Comparison of ENCODE assay signal across 16 mouse cellular contexts in genomic region chr13:45690426-45690825, GRCm38 (mm10).
DNase-seq lines count a peak whose midpoint lies in the region; ATAC-seq and TF ChIP-seq lines count a peak whose summit lies in the region.
"Had no signal": no experiment of that assay in that cellular context is flagged by ENCODE, and none has a peak within 500 bp of the region (broad histone marks: within the 10 kb centered on the region; RNA-seq: fewer than 3 reads in every experiment).

No protein-coding gene starts in this region.

- TF ChIP-seq CTCF in kidney, adult 2 months (conservative IDR thresholded peaks at IDR 0.05; ENCODE audit: insufficient read depth, insufficient read length, low read depth, low read length): no peak
- no peak for TF ChIP-seq CTCF in midbrain, postnatal 0 days (IDR thresholded peaks at IDR 0.05)

- no peaks in the 10 kb centered on the region for H3K36me3 ChIP-seq in kidney, adult 2 months (ENCODE audit: control insufficient read depth, insufficient read depth, low read length)
- no peaks in the 10 kb centered on the region for H3K36me3 ChIP-seq in midbrain, postnatal 0 days (ENCODE audit: insufficient read depth, low read length)
- H3K36me3 ChIP-seq in kidney, embryonic 15.5 days: no peaks in the 10 kb centered on the region
- H3K36me3 ChIP-seq: limb, embryonic 10.5 days; midbrain, embryonic 12.5 days had no signal

- no peak for ATAC-seq in midbrain, postnatal 0 days (ENCODE audit: low FRiP score)
- ATAC-seq in kidney, embryonic 15.5 days (replicated peaks; ENCODE audit: low FRiP score): no peak

- no peak overlapping the region for H3K4me3 ChIP-seq in kidney, adult 2 months (ENCODE audit: insufficient read depth, low read depth, low read length)
- H3K4me3 ChIP-seq in midbrain, postnatal 0 days (ENCODE audit: low read depth, low read length): no peak overlapping the region
- H3K4me3 ChIP-seq in kidney, embryonic 15.5 days (replicated peaks): no peak overlapping the region
- H3K4me3 ChIP-seq: limb, embryonic 10.5 days; midbrain, embryonic 12.5 days had no signal

- WGBS in kidney, adult 2 months: 75% methylated on average over 1 of the region's 1 CpGs
- 71% methylated on average over 1 of the region's 1 CpGs for WGBS in midbrain, postnatal 0 days
- WGBS in kidney, embryonic 15.5 days: 70% methylated on average over 1 of the region's 1 CpGs

- DNase-seq in adrenal gland, postnatal 14 days: peak; percentile 32
- no peak for DNase-seq in adrenal gland, postnatal 10 days
- DNase-seq in kidney, adult 2 months: peak; percentile 17
- no peak for DNase-seq in kidney, adult 8-10 months
- DNase-seq in cerebellum, adult 9-11 months: peak; percentile 68
- peak; percentile 22 to 36 for DNase-seq in layer of hippocampus, postnatal 10 days (ENCODE audit: low spot score in 2 of 2)
- no peak for DNase-seq in midbrain, postnatal 0 days (ENCODE audit: low spot score)
- DNase-seq: adrenal gland, adult 2 months; kidney, adult 9 months; lung, postnatal 10 days; thymus, postnatal 4 days had no signal

- H3K9ac ChIP-seq in midbrain, postnatal 0 days (replicated peaks; ENCODE audit: low read length, poor library complexity, severe bottlenecking): no peak overlapping the region
- no peak overlapping the region for H3K9ac ChIP-seq in kidney, embryonic 15.5 days
- H3K9ac ChIP-seq: hindbrain, embryonic 14.5 days; liver, embryonic 14.5 days; midbrain, embryonic 12.5 days had no signal

- H3K27ac ChIP-seq in kidney, adult 2 months (ENCODE audit: insufficient read depth, low read depth, low read length): no peak overlapping the region
- no peak overlapping the region for H3K27ac ChIP-seq in midbrain, postnatal 0 days (ENCODE audit: low read depth, low read length)
- no peak overlapping the region for H3K27ac ChIP-seq in kidney, embryonic 15.5 days
- H3K27ac ChIP-seq: hindbrain, embryonic 14.5 days; limb, embryonic 10.5 days; liver, embryonic 14.5 days; midbrain, embryonic 12.5 days had no signal

- peaks cover 26% of the 10 kb centered on the region; the same call in 1 of the 2 replicates for H3K4me1 ChIP-seq in kidney, adult 2 months (ENCODE audit: control insufficient read depth, insufficient read depth, low read length)
- peaks cover 3% of the 10 kb centered on the region; the same call in 1 of the 2 replicates for H3K4me1 ChIP-seq in midbrain, postnatal 0 days (ENCODE audit: insufficient read depth, low read length)
- peaks cover 36% of the 10 kb centered on the region for H3K4me1 ChIP-seq in kidney, embryonic 15.5 days

- no peak for TF ChIP-seq POLR2A in kidney, adult 2 months (IDR thresholded peaks at IDR 0.05; ENCODE audit: low read depth, low read length)

- no peaks in the 10 kb centered on the region for H3K9me3 ChIP-seq in midbrain, postnatal 0 days (ENCODE audit: low read length)
- no peaks in the 10 kb centered on the region for H3K9me3 ChIP-seq in kidney, embryonic 15.5 days (replicated peaks)
- H3K9me3 ChIP-seq: limb, embryonic 10.5 days; midbrain, embryonic 12.5 days had no signal

- H3K4me2 ChIP-seq in midbrain, postnatal 0 days (ENCODE audit: low read depth, low read length, poor library complexity, severe bottlenecking): no peak overlapping the region
- H3K4me2 ChIP-seq in kidney, embryonic 15.5 days: no peak overlapping the region
- H3K4me2 ChIP-seq: hindbrain, embryonic 14.5 days; midbrain, embryonic 12.5 days had no signal

- no peaks in the 10 kb centered on the region for H3K27me3 ChIP-seq in kidney, adult 2 months (replicated peaks; ENCODE audit: control insufficient read depth, insufficient read depth, low read length)
- H3K27me3 ChIP-seq in midbrain, postnatal 0 days (ENCODE audit: insufficient read depth, low read length): no peaks in the 10 kb centered on the region
- no peaks in the 10 kb centered on the region for H3K27me3 ChIP-seq in kidney, embryonic 15.5 days
- H3K27me3 ChIP-seq: midbrain, embryonic 12.5 days had no signal

Comparison
In these comparisons a context has a peak if more than half of its experiments do, and no peak if none do; other contexts are left out.
1. DNase-seq: peak in adrenal gland, postnatal 14 days (single experiment), kidney, adult 2 months (single experiment), cerebellum, adult 9-11 months (single experiment) and layer of hippocampus, postnatal 10 days (2 of 2); none in adrenal gland, postnatal 10 days (single experiment), kidney, adult 8-10 months (0 of 2) and midbrain, postnatal 0 days (single experiment).